In the genomic region with DNA sequence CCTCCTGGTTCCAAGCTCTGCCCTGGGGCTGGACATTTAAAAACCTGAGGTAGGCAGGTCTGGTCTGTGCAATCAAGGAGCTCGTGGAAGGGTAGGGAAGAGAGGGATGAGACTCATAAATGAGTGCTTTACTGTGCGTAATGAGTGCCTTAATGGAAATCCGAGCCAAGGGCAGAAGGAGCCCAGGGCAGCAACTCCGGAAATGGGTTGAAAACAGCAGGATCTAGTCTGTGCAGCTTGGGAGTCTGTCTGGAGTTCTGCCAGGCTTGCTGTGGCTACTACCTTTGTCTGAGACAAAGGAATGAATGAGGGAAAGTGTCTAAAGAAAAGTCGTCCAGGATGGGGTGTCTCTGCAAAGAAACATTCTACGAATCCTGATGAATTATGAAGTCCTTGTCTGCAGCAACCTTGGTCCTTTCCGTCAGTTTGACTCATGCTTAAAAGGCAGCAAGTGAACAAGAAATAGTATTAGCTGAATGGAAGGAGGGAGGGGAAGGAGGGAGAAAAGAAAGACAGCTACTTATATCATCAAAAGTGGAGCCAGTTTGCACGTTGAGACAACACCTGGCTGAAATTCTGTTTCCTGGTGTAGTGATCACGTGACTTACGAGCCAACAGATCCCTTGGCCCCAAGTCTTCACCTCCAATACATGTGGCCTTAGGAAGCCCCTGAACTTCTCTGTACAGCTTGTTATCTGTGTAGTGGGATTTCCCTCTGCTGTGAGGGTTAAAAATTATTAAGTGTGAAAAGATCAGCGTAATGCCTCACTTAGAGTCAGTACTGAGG, we compare ENCODE assay signal across 11 mouse cellular contexts. TPM values are rescaled to one million over a fixed set of nuclear protein-coding genes. Genes with fewer than 3 reads are reported as not detected.
DNase-seq lines count a peak whose midpoint lies in the region; ATAC-seq lines count a peak whose summit lies in the region.
"Had no signal": no experiment of that assay in that cellular context is flagged by ENCODE, and none has a peak within 500 bp of the region (broad histone marks: within the 10 kb centered on the region; RNA-seq: fewer than 3 reads in every experiment).

No protein-coding gene starts in this region.

- peak overlapping the region; percentile 13; the same call in 1 of the 2 replicates for H3K27ac ChIP-seq in kidney, embryonic 14.5 days (ENCODE audit: low read depth, low read length)
- H3K27ac ChIP-seq in hindbrain, embryonic 11.5 days (ENCODE audit: low read depth, low read length) = 0 out of 2 replicates have a peak overlapping the region, but pooled peaks have one; percentile 36
- H3K27ac ChIP-seq in neural tube, embryonic 12.5 days = 0 out of 2 replicates have a peak overlapping the region, but pooled peaks have one; percentile 38

- intact Hi-C loops in left cerebral cortex, postnatal 25 days (cut with DNase I) = no loop called here

- H3K9ac ChIP-seq in kidney, embryonic 14.5 days (ENCODE audit: low read depth, low read length) = no peak overlapping the region
- H3K9ac ChIP-seq in hindbrain, embryonic 11.5 days (ENCODE audit: low read depth, low read length) = 0 out of 2 replicates have a peak overlapping the region, but pooled peaks have one; percentile 1
- H3K9ac ChIP-seq in neural tube, embryonic 12.5 days = no peak overlapping the region

- DNase-seq in kidney, adult 9 months = no peak
- DNase-seq in NIH3T3 (ENCODE audit: low read depth) = peak; percentile 48
- no peak for DNase-seq in hindbrain, embryonic 11.5 days (ENCODE audit: low spot score)
- DNase-seq in cerebellum, adult 11 months = no peak
- no peak for DNase-seq in left cerebral cortex, postnatal 25 days (ENCODE audit: low spot score in 2 of 2)
- no peak for DNase-seq in gastrocnemius, adult 18-20 months (ENCODE audit: low spot score)
- DNase-seq: heart, postnatal 36 days; thymus, adult 18-20 months had no signal

- 35% methylated on average over 11 of the region's 11 CpGs for WGBS in kidney, embryonic 14.5 days
- WGBS in hindbrain, embryonic 11.5 days = 63% methylated on average over 11 of the region's 11 CpGs
- 39% methylated on average over 11 of the region's 11 CpGs for WGBS in neural tube, embryonic 12.5 days

- no peak overlapping the region for H3K4me3 ChIP-seq in kidney, embryonic 14.5 days (ENCODE audit: low read length)
- no peak overlapping the region for H3K4me3 ChIP-seq in hindbrain, embryonic 11.5 days (ENCODE audit: low read depth, low read length)
- H3K4me3 ChIP-seq in neural tube, embryonic 12.5 days = no peak overlapping the region

- ATAC-seq in kidney, embryonic 14.5 days (ENCODE audit: low FRiP score, low TSS enrichment) = no peak
- ATAC-seq in hindbrain, embryonic 11.5 days (ENCODE audit: low FRiP score) = no peak
- no peak for ATAC-seq in neural tube, embryonic 12.5 days (ENCODE audit: low FRiP score, low read depth)
- ATAC-seq: Patski had no signal

- H3K27me3 ChIP-seq in kidney, embryonic 14.5 days (ENCODE audit: control insufficient read depth, insufficient read depth, low read length) = no peaks in the 10 kb centered on the region
- H3K27me3 ChIP-seq in hindbrain, embryonic 11.5 days (ENCODE audit: control insufficient read depth, insufficient read depth, low read length) = peaks cover 2% of the 10 kb centered on the region; the same call in 1 of the 2 replicates
- H3K27me3 ChIP-seq in neural tube, embryonic 12.5 days (replicated peaks) = no peaks in the 10 kb centered on the region
- H3K27me3 ChIP-seq: Patski had no signal

- H3K9me3 ChIP-seq in kidney, embryonic 14.5 days (ENCODE audit: control insufficient read depth, low read length) = no peaks in the 10 kb centered on the region
- H3K9me3 ChIP-seq in hindbrain, embryonic 11.5 days (ENCODE audit: control insufficient read depth, low read length) = no peaks in the 10 kb centered on the region
- no peaks in the 10 kb centered on the region for H3K9me3 ChIP-seq in neural tube, embryonic 12.5 days

- H3K36me3 ChIP-seq in kidney, embryonic 14.5 days (ENCODE audit: control insufficient read depth, insufficient read depth, low read length) = no peaks in the 10 kb centered on the region
- no peaks in the 10 kb centered on the region for H3K36me3 ChIP-seq in hindbrain, embryonic 11.5 days (ENCODE audit: control insufficient read depth, insufficient read depth, low read length)
- H3K36me3 ChIP-seq in neural tube, embryonic 12.5 days = no peaks in the 10 kb centered on the region

- peaks cover 53% of the 10 kb centered on the region for H3K4me1 ChIP-seq in kidney, embryonic 14.5 days (ENCODE audit: control insufficient read depth, insufficient read depth, low read length)
- H3K4me1 ChIP-seq in hindbrain, embryonic 11.5 days (replicated peaks; ENCODE audit: control insufficient read depth, insufficient read depth, low read length) = peaks cover 23% of the 10 kb centered on the region
- peaks cover 67% of the 10 kb centered on the region for H3K4me1 ChIP-seq in neural tube, embryonic 12.5 days

- 0 out of 2 replicates have a peak overlapping the region, but pooled peaks have one; percentile 4 for H3K4me2 ChIP-seq in kidney, embryonic 14.5 days (replicated peaks; ENCODE audit: low read depth, low read length)
- no peak overlapping the region for H3K4me2 ChIP-seq in hindbrain, embryonic 11.5 days (replicated peaks; ENCODE audit: low read depth, low read length)
- H3K4me2 ChIP-seq in neural tube, embryonic 12.5 days (replicated peaks) = peak overlapping the region; percentile 24; the same call in 1 of the 2 replicates

RNA-seq across cellular contexts. Expression of a gene that starts 2.7 kb away (rescaled TPM):
- polyA plus RNA-seq in kidney, embryonic 14.5 days (2014; fragmentation: Nextera tagmentation; extraction: Ambion mirVana) = 13.0 and 19.9 TPM in 2 replicates
- 10.5 and 15.6 TPM in 2 replicates for polyA plus RNA-seq in hindbrain, embryonic 11.5 days (2014; fragmentation: Nextera tagmentation; extraction: Ambion mirVana)
- polyA plus RNA-seq in neural tube, embryonic 12.5 days (2016; fragmentation: Nextera tagmentation; extraction: Ambion mirVana) = 18.9 and 20.5 TPM in 2 replicates
- 10 to 100 TPM; 17.4 to 20.5 TPM for total RNA-seq in left cerebral cortex, postnatal 25 days (2021)
- total RNA-seq in gastrocnemius, adult 18-20 months (2021) = 1 to 10 TPM; 1.2 to 1.7 TPM

RNA-seq across cellular contexts. Expression of a gene that starts 43.3 kb away (rescaled TPM):
- 100 and 139 TPM in 2 replicates for polyA plus RNA-seq in kidney, embryonic 14.5 days (2014; fragmentation: Nextera tagmentation; extraction: Ambion mirVana)
- polyA plus RNA-seq in hindbrain, embryonic 11.5 days (2014; fragmentation: Nextera tagmentation; extraction: Ambion mirVana) = 58.9 and 61.7 TPM in 2 replicates
- polyA plus RNA-seq in neural tube, embryonic 12.5 days (2016; fragmentation: Nextera tagmentation; extraction: Ambion mirVana) = 43.1 and 47.5 TPM in 2 replicates
- 10 to 100 TPM; 18.4 to 19.9 TPM for total RNA-seq in left cerebral cortex, postnatal 25 days (2021)
- total RNA-seq in gastrocnemius, adult 18-20 months (2021) = 1 to 10 TPM; 5.2 to 8.8 TPM

RNA-seq across cellular contexts. Expression of a gene that starts 43.3 kb away (rescaled TPM):
- polyA plus RNA-seq in kidney, embryonic 14.5 days (2014; fragmentation: Nextera tagmentation; extraction: Ambion mirVana) = 3.3 and 5.3 TPM in 2 replicates
- polyA plus RNA-seq in hindbrain, embryonic 11.5 days (2014; fragmentation: Nextera tagmentation; extraction: Ambion mirVana) = 5.0 and 5.6 TPM in 2 replicates
- polyA plus RNA-seq in neural tube, embryonic 12.5 days (2016; fragmentation: Nextera tagmentation; extraction: Ambion mirVana) = 4.9 and 5.0 TPM in 2 replicates
- 1 to 10 TPM; 5.9 to 6.6 TPM for total RNA-seq in left cerebral cortex, postnatal 25 days (2021)
- under 1 TPM; 0.81 to 0.91 TPM for total RNA-seq in gastrocnemius, adult 18-20 months (2021)

RNA-seq across cellular contexts. Expression of a gene that starts 56.8 kb away (rescaled TPM):
- polyA plus RNA-seq in kidney, embryonic 14.5 days (2014; fragmentation: Nextera tagmentation; extraction: Ambion mirVana) = 0.47 and 1.7 TPM in 2 replicates
- 1.1 and 1.4 TPM in 2 replicates for polyA plus RNA-seq in hindbrain, embryonic 11.5 days (2014; fragmentation: Nextera tagmentation; extraction: Ambion mirVana)
- polyA plus RNA-seq in neural tube, embryonic 12.5 days (2016; fragmentation: Nextera tagmentation; extraction: Ambion mirVana) = 1.2 and 2.0 TPM in 2 replicates
- total RNA-seq in left cerebral cortex, postnatal 25 days (2021) = 1 to 10 TPM; 1.1 to 2.2 TPM
- total RNA-seq in gastrocnemius, adult 18-20 months (2021) = under 1 TPM in 1 of 2 experiments, not detected in 1; 0.18 TPM
